Mouse (Mus musculus): ENCODE results near the gene Mdh1b. TPM values are rescaled to one million over a fixed set of nuclear protein-coding genes. Genes with fewer than 3 reads are reported as not detected.

Gene Mdh1b
- not detected in 2 replicates for polyA plus RNA-seq (2014; fragmentation: Nextera tagmentation; extraction: Ambion mirVana)

DNA sequence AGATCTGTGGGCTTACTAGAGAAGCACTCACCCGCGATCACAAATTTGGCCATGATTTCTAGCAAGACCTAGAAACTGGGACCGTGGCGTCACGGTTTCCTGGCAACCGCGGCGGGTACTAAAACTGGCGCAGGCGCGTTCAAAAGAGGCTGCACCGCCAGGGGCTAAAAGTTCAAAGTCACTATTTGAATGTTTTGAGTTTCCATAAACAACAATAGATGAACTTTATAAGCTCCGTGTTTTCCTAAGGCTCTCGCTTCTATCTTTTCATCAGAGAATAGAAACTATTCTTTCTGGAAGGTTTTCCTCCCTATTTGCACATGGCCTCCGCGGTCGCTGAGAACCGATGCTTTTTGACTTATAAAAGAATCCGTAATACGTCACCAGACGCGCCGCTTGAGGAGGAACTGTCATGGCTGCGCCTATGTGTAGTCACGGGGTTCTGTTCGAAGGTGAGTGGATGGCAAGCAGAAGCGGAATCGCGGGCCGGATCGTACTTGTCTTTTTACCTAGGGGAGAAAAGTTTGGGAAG, at the start of gene Mdh1b, which contains the start of gene Fastkd2:
TSS of gene Mdh1b (minus strand) at position 79 of the 532 bp plus-strand sequence.
TSS of gene Fastkd2 (plus strand) at position 375 of the 532 bp plus-strand sequence.
- H3K36me3 ChIP-seq (ENCODE audit: control insufficient read depth, insufficient read depth, low read length), result no peaks in the 10 kb centered on the region
- H3K9ac ChIP-seq (ENCODE audit: low read depth, low read length), result peak within 1 kb of the TSS; percentile 71
- no peaks in the 10 kb centered on the region for H3K27me3 ChIP-seq (ENCODE audit: control insufficient read depth, insufficient read depth, low read length)
- H3K9me3 ChIP-seq (ENCODE audit: control insufficient read depth, low read length), result no peaks in the 10 kb centered on the region
- H3K27ac ChIP-seq (ENCODE audit: low read depth, low read length), result no peak within 1 kb of the TSS
- WGBS, result under 1% methylated on average over 31 of the region's 31 CpGs
- peak within 1 kb of the TSS; percentile 59 for H3K4me2 ChIP-seq (replicated peaks; ENCODE audit: low read depth, low read length)
- H3K4me3 ChIP-seq (ENCODE audit: low read length), result peak within 1 kb of the TSS; percentile 75
- peaks cover 4% of the 10 kb centered on the region for H3K4me1 ChIP-seq (ENCODE audit: control insufficient read depth, insufficient read depth, low read length)
- peak; percentile 96 for ATAC-seq (ENCODE audit: low FRiP score, low TSS enrichment)

GRCm38 (mm10) chr1:63776902-63777630, 46.9 kb upstream of the Mdh1b start:
- Histone ChIP-seq H3K4me1 (ENCODE audit: control insufficient read depth, insufficient read depth, low read length) (no peaks in the 10 kb centered on the region), H3K27me3 (ENCODE audit: control insufficient read depth, insufficient read depth, low read length) (no peaks in the 10 kb centered on the region), H3K9ac (ENCODE audit: low read depth, low read length) (no peak overlapping the region), H3K36me3 (ENCODE audit: control insufficient read depth, insufficient read depth, low read length) (no peaks in the 10 kb centered on the region), H3K27ac (ENCODE audit: low read depth, low read length) (no peak overlapping the region), H3K9me3 (ENCODE audit: control insufficient read depth, low read length) (no peaks in the 10 kb centered on the region), H3K4me2 (replicated peaks; ENCODE audit: low read depth, low read length) (no peak overlapping the region), H3K4me3 (ENCODE audit: low read length) (no peak overlapping the region)
- no peak for ATAC-seq (ENCODE audit: low FRiP score, low TSS enrichment)
- WGBS, result 30% methylated on average over 4 of the region's 4 CpGs

GRCm38 (mm10) chr1:63776396-63776795, 46.3 kb upstream of the Mdh1b start:
- H3K9me3 ChIP-seq (ENCODE audit: control insufficient read depth, low read length), result no peaks in the 10 kb centered on the region
- no peak overlapping the region for H3K4me2 ChIP-seq (replicated peaks; ENCODE audit: low read depth, low read length)
- no peak overlapping the region for H3K27ac ChIP-seq (ENCODE audit: low read depth, low read length)
- no peak overlapping the region for H3K9ac ChIP-seq (ENCODE audit: low read depth, low read length)
- H3K4me1 ChIP-seq (ENCODE audit: control insufficient read depth, insufficient read depth, low read length), result no peaks in the 10 kb centered on the region
- H3K36me3 ChIP-seq (ENCODE audit: control insufficient read depth, insufficient read depth, low read length), result no peaks in the 10 kb centered on the region
- ATAC-seq (ENCODE audit: low FRiP score, low TSS enrichment), result no peak
- 50% methylated on average over 1 of the region's 1 CpGs for WGBS
- H3K4me3 ChIP-seq (ENCODE audit: low read length), result no peak overlapping the region
- no peaks in the 10 kb centered on the region for H3K27me3 ChIP-seq (ENCODE audit: control insufficient read depth, insufficient read depth, low read length)

GRCm38 (mm10) chr1:63770309-63770708, 40.2 kb upstream of the Mdh1b start:
- H3K27me3 ChIP-seq (ENCODE audit: control insufficient read depth, insufficient read depth, low read length), result no peaks in the 10 kb centered on the region
- ATAC-seq (ENCODE audit: low FRiP score, low TSS enrichment), result no peak
- WGBS, result 86% methylated on average over 7 of the region's 7 CpGs
- no peak overlapping the region for H3K27ac ChIP-seq (ENCODE audit: low read depth, low read length)
- no peaks in the 10 kb centered on the region for H3K36me3 ChIP-seq (ENCODE audit: control insufficient read depth, insufficient read depth, low read length)
- no peak overlapping the region for H3K4me3 ChIP-seq (ENCODE audit: low read length)
- no peaks in the 10 kb centered on the region for H3K9me3 ChIP-seq (ENCODE audit: control insufficient read depth, low read length)
- H3K4me1 ChIP-seq (ENCODE audit: control insufficient read depth, insufficient read depth, low read length), result no peaks in the 10 kb centered on the region
- no peak overlapping the region for H3K9ac ChIP-seq (ENCODE audit: low read depth, low read length)
- no peak overlapping the region for H3K4me2 ChIP-seq (replicated peaks; ENCODE audit: low read depth, low read length)

- H3K4me1 ChIP-seq (ENCODE audit: control insufficient read depth, insufficient read depth, low read length), result no peaks in the 10 kb centered on the region
- no peak within 1 kb of the TSS for H3K4me2 ChIP-seq (replicated peaks; ENCODE audit: low read depth, low read length)
- 0 out of 2 replicates have a peak within 1 kb of the TSS, but pooled peaks have one; percentile 24 for H3K27ac ChIP-seq (ENCODE audit: low read depth, low read length)
- H3K4me3 ChIP-seq (ENCODE audit: low read length), result no peak within 1 kb of the TSS
- H3K27me3 ChIP-seq (ENCODE audit: control insufficient read depth, insufficient read depth, low read length), result no peaks in the 10 kb centered on the region
- WGBS, result 84% methylated on average over 5 of the region's 5 CpGs
- no peak for ATAC-seq (ENCODE audit: low FRiP score, low TSS enrichment)
- H3K9me3 ChIP-seq (ENCODE audit: control insufficient read depth, low read length), result no peaks in the 10 kb centered on the region
- no peaks in the 10 kb centered on the region for H3K36me3 ChIP-seq (ENCODE audit: control insufficient read depth, insufficient read depth, low read length)
- H3K9ac ChIP-seq (ENCODE audit: low read depth, low read length), result no peak within 1 kb of the TSS
These were observed 39.0 kb upstream of the Mdh1b start, which contains the start of gene 4933402D24Rik for GRCm38 (mm10) chr1:63769167-63769566. Gene 4933402D24Rik, minus strand, starts transcription at chr1:63769267.

DNA sequence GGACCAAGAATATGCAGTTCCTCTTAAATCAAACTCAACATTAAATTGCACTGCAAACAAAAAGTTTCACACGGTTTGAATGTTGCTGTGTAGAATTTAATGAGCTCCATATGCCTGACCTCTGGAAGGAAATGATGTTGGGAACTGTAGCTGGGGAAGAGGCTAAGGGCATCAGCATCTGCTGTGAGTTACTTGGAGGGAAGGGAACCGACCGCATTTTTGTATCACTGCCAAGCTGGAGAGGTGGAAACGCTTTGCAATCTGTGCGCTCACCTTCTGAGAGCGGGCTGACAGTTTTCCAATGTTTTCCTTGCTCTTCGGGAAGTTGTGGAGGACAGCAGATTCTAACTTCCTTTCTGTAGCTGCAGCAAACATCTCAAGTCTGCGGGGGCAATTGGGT, 38.0 kb upstream of the Mdh1b start:
- 0 out of 2 replicates have a peak overlapping the region, but pooled peaks have one; percentile 24 for H3K27ac ChIP-seq (ENCODE audit: low read depth, low read length)
- H3K4me2 ChIP-seq (replicated peaks; ENCODE audit: low read depth, low read length), result no peak overlapping the region
- no peak overlapping the region for H3K9ac ChIP-seq (ENCODE audit: low read depth, low read length)
- ATAC-seq (ENCODE audit: low FRiP score, low TSS enrichment), result peak; percentile 77; the same call in 1 of the 2 replicates
- no peaks in the 10 kb centered on the region for H3K36me3 ChIP-seq (ENCODE audit: control insufficient read depth, insufficient read depth, low read length)
- no peak overlapping the region for H3K4me3 ChIP-seq (ENCODE audit: low read length)
- H3K4me1 ChIP-seq (ENCODE audit: control insufficient read depth, insufficient read depth, low read length), result peaks cover 3% of the 10 kb centered on the region; the same call in 1 of the 2 replicates
- H3K9me3 ChIP-seq (ENCODE audit: control insufficient read depth, low read length), result no peaks in the 10 kb centered on the region
- 55% methylated on average over 8 of the region's 8 CpGs for WGBS
- no peaks in the 10 kb centered on the region for H3K27me3 ChIP-seq (ENCODE audit: control insufficient read depth, insufficient read depth, low read length)

GRCm38 (mm10) chr1:63764395-63764794, 34.3 kb upstream of the Mdh1b start:
- no peaks in the 10 kb centered on the region for H3K27me3 ChIP-seq (ENCODE audit: control insufficient read depth, insufficient read depth, low read length)
- no peaks in the 10 kb centered on the region for H3K9me3 ChIP-seq (ENCODE audit: control insufficient read depth, low read length)
- H3K4me3 ChIP-seq (ENCODE audit: low read length), result no peak overlapping the region
- no peak overlapping the region for H3K4me2 ChIP-seq (replicated peaks; ENCODE audit: low read depth, low read length)
- 84% methylated on average over 7 of the region's 7 CpGs for WGBS
- no peak overlapping the region for H3K27ac ChIP-seq (ENCODE audit: low read depth, low read length)
- H3K36me3 ChIP-seq (ENCODE audit: control insufficient read depth, insufficient read depth, low read length), result no peaks in the 10 kb centered on the region
- no peak overlapping the region for H3K9ac ChIP-seq (ENCODE audit: low read depth, low read length)
- no peak for ATAC-seq (ENCODE audit: low FRiP score, low TSS enrichment)
- peaks cover 3% of the 10 kb centered on the region; the same call in 1 of the 2 replicates for H3K4me1 ChIP-seq (ENCODE audit: control insufficient read depth, insufficient read depth, low read length)

DNA sequence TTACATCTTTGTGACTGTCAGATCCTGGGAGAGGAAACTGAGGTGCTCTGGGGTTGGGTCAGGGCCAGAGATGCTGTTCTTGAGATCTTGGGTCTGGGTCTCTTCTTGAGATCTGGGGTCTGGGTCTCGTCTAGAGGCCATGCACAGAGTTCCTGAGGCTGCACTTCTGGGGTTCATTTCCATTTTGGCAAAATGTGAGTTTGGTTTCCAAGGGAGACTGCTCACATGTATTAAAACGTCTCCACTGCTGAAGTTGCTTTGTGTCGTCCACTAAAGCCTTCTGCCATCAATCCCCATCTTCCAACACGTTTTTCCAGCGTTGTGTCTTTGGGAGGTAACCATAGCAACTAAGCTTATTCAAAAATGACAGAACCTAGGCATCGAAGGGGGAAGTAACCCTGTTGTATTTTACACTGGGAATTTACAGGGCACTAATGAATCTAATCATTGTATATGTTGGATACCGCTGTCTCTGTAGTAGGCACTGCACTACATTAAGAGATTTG, 33.8 kb upstream of the Mdh1b start:
- Histone ChIP-seq H3K27ac (ENCODE audit: low read depth, low read length) (no peak overlapping the region), H3K4me3 (ENCODE audit: low read length) (no peak overlapping the region), H3K9ac (ENCODE audit: low read depth, low read length) (no peak overlapping the region), H3K36me3 (ENCODE audit: control insufficient read depth, insufficient read depth, low read length) (no peaks in the 10 kb centered on the region), H3K27me3 (ENCODE audit: control insufficient read depth, insufficient read depth, low read length) (no peaks in the 10 kb centered on the region), H3K4me1 (ENCODE audit: control insufficient read depth, insufficient read depth, low read length) (peaks cover 3% of the 10 kb centered on the region; the same call in 1 of the 2 replicates), H3K9me3 (ENCODE audit: control insufficient read depth, low read length) (no peaks in the 10 kb centered on the region), H3K4me2 (replicated peaks; ENCODE audit: low read depth, low read length) (no peak overlapping the region)
- WGBS, result 52% methylated on average over 7 of the region's 7 CpGs
- no peak for ATAC-seq (ENCODE audit: low FRiP score, low TSS enrichment)

GRCm38 (mm10) chr1:63763212-63763694, 33.1 kb upstream of the Mdh1b start:
- H3K36me3 ChIP-seq (ENCODE audit: control insufficient read depth, insufficient read depth, low read length), result no peaks in the 10 kb centered on the region
- ATAC-seq (ENCODE audit: low FRiP score, low TSS enrichment), result peak; percentile 46
- H3K27me3 ChIP-seq (ENCODE audit: control insufficient read depth, insufficient read depth, low read length), result no peaks in the 10 kb centered on the region
- H3K4me3 ChIP-seq (ENCODE audit: low read length), result no peak overlapping the region
- 19% methylated on average over 3 of the region's 3 CpGs for WGBS
- no peak overlapping the region for H3K27ac ChIP-seq (ENCODE audit: low read depth, low read length)
- H3K9ac ChIP-seq (ENCODE audit: low read depth, low read length), result no peak overlapping the region
- no peak overlapping the region for H3K4me2 ChIP-seq (replicated peaks; ENCODE audit: low read depth, low read length)
- H3K4me1 ChIP-seq (ENCODE audit: control insufficient read depth, insufficient read depth, low read length), result peaks cover 3% of the 10 kb centered on the region; the same call in 1 of the 2 replicates
- H3K9me3 ChIP-seq (ENCODE audit: control insufficient read depth, low read length), result no peaks in the 10 kb centered on the region

All from kidney, embryonic 14.5 days (tissue).